Mouse (Mus musculus) spleen, embryonic (tissue): ENCODE measurements around the gene Slc30a3.

Experiments
- CTCF ChIA-PET: fragments of 350-600 bp; sonication (Branson Sonifier 250); formaldehyde crosslinking; loops from one replicate; lab custom pipeline; 2022; lab: Charles Lee

Gene Slc30a3

DNA sequence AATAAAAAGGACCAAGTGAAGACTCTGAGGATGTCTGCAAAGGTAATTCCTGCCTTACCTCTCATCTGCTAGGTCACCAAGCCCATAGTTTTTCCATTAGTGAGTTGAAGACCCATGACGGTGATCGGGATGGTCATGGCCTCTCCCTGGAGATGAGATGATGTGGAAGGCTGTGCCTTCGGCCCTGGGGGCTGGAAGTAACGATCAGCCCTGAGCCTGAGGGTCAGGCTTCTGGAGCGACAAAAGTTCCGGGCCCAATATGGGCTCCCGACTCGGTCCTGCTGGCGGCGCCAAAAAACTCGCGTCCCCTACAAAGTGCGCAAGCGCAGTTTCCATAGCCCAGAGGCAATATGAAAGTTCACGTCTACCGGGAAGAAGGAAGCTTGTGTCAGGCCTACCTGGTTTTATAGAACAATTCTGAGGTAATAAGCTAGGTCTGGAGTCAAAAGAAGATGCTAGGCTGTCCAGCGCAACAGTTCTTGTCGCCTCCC lies at the start of gene Slc30a3:
Gene Slc30a3, minus strand, starts transcription at position 238 of the 491 bp plus-strand sequence.
- CTCF ChIA-PET, result no interaction called here

DNA sequence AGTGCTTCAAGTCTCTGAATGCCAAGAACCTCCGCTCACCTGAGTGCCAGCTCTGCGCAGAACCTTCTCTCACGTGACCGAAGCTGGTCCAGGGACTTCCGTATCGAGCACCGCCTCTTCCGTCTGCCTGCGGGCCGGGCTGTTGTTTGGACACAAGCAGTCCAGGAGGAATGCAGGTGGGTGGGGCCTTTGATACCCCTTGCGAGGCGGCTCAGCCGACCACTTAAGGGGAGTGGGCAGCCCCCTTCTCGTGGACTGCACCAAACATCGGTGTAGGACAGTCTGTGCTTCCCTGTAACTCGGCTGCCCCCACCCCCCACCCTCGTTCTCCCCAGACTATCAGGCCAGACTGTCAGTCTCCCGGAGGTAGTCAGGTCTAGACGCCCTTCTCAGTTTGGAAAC lies 46.1 kb upstream of the Slc30a3 start, which contains the start of gene Mpv17:
Gene Mpv17, minus strand, starts transcription at position 100 of the 402 bp plus-strand sequence.
- CTCF ChIA-PET, result no interaction called here

DNA sequence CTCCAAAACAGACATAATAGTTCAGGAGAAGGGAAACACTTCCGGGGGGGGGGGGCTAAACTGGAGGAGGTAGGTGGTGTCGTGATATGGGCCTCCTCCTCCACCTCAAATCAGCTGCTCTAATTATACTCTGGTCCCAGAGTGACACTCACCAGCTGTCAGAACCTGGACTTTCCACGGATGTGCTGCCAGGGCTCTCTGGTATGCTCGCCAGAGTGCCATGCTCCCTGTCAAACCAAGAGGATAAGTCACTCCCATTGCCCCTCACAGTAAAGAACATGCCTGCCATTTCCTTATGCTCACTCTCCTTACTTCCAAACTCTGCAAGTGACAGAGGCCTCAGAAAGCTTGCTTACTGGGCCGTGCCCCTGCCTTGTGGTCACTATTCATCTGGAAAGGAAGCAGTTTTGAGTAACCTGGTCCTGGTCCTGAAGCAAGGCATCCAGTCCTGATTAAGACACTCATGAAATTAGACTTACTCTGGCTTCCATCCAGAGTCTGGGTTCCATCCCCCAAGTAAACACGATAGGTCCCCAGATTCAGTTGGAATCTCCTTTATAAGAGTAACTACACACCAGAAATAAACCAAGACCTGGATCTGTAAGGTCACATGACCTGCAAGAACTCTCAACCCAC lies 45.6 kb upstream of the Slc30a3 start:
- CTCF ChIA-PET, result interaction anchor here (0.6 kb wide), 2 partner anchors 125 to 175 kb away, joined by 3 read pairs; no protein-coding TSS in a partner anchor

DNA sequence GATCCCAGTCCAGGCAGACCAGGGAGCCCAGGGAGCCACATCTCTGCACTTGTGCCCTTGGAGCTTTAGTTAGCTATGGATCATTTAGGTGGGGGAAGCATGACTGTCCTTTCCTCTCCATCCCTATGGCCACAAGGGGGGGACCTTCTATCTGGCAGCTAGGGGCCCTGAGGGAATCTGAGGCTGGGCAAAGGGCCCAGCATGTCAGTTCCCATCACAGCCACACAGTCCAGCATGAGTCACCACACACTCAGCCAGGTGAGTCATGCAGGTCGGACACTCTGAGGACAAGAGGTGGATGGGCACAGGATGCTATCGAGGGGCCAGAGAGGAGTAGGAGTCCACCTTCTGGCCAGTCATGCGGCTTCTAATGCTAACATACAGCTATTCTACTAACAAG lies 43.7 kb upstream of the Slc30a3 start:
- CTCF ChIA-PET, result no interaction called here

DNA sequence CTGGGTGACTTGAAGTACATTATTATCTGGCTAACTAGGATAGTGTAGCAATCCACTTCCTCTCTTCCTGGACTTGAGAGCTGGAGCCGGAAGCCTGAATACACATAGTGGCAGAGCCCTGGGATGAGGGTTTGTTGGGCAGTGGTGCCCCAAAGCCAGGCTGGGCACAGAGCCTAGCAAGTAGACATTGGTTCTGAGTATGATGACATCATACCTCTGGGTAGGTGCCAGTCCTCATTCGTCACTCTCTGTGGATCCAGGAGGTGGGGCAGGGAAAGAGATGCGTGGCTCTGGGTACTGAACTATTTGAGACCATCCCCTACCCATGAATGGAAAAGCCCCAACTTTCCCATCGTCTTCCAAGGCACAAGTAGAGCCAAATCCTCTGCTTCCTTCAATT lies 41.7 kb upstream of the Slc30a3 start:
- CTCF ChIA-PET, result no interaction called here

DNA sequence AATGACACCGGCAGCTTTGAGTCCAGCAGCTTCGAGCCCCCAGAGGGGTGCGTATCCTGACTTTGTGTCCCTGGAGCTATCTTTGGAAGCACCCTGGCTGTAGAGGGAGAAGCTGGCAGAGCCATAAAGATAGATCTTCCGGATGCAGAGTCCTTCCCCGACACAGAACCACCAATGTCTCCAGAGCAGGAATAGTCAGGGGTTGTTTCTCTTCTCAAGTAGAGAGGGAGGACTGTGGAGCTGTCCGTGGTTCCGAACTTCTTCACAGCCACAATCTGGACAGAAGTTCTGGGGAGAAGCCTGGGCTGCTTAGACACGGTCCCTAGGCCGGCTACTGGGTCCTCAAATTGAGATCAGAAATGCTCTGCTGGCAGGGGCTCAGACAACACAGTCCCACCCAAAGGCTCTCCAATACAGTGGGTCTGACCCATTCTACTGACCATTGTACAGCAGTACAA lies 31.0 kb upstream of the Slc30a3 start:
- CTCF ChIA-PET, result no interaction called here

DNA sequence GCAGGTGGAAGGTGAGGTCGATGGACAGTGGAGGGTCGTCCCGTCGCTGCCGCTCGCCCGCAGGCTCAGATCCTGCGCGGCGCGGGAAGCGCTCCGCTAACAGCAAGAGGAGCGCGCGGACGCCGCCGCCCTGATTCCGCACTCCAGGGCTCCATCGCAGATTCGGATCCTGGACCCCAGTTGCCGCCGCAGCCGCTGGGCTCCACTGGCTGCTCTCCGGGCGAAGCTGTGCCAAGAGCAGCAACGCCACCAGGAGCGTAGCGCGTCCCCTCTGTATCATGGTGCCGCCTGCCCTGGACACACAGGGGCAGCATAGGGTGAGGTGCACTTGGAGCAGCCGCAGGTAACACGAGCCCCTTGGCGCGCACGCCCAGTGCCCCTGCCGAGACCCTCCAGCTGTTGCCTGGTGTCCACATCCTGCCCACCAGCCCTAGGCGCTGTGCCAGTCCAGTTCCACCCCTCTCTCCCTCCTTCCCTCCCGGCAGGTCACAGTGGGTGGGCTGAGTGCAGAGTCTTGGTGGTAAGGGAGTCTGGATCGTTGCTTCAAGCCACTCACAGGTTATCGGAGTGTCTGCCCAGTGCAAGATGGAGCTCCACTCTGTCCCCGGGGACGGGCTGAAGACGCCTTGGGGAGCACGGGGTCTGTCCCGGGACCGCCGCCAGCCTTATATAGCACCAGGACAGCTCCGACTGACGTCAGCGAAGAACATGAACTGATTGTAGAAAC lies 30.4 kb upstream of the Slc30a3 start, which contains the start of gene Ucn:
Gene Ucn, minus strand, starts transcription at position 589 of the 727 bp plus-strand sequence.
- CTCF ChIA-PET, result no interaction called here

DNA sequence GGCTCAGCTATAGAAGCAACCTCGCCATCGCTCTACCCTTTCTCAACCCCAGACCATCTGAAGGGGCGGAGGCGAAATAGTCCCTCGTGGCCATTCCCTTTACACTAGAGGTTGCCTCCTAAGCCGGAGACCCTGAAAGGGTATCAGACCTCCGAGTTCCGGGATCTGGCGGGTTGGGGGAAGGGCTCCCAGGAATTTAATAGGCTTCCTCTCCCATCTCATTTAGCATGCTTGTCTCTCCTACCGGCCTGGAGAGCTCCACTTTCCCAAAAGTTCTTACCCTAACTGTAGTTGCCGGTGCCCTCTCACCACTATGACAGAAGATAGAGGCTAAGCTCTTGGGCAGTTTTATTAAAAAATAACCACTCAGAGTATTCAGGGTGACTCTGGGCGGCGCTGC lies 29.6 kb upstream of the Slc30a3 start:
- CTCF ChIA-PET, result no interaction called here

DNA sequence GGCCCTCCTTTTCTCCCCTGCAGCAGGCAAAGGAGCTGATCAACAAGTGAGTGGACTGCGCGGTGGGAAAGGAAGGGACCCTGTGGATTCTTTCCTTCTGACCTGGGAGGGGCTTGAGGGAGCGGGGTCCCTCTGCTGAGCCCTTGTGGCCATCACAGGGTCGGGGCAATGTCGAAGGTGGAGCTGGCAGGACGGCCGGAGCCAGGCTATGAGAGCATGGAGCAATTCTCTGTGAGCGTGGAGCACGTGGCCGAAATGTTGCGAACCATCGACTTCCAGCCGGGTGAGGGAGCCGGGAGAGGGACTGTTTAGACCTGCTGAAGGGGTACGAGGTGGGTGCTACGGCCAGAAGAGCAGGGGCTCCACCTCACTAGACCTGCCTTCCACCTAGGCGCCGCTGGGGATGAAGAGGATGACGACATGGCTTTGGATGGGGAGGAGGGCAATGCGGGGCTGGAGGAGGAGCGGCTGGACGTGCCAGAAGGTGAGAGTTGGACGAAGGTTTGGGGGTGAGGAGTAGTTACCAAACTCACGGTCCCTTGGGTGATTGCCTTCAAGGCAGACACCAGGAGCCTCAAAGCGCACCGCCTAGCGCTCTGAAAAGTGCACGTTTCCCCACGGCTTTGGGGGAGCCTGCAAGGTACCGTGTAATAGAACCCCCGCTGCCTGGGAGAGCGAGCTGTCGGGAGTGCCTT lies 28.8 kb upstream of the Slc30a3 start:
- CTCF ChIA-PET, result no interaction called here

DNA sequence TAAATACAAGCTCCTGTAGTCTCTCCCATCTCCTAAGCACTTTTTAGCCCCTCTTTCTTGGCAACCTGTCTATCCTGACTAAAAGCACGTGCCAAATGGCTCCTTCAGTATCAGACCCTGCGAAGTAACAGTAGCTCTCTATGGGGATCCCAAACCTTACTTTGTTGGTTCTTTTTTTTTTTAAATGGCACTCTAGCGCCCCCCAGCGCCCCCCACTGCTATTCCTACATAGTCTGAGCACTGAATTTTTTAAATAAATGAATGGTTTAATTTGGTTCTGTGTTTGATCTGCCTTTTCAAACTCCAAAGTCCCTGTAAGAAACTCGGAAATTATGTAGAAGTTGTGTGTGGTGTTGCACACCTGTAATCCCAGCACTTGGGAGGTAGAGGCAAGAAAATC lies 18.0 kb upstream of the Slc30a3 start:
- CTCF ChIA-PET, result interaction anchor here (0.7 kb wide), 1 partner anchor 1757 kb away, joined by 3 read pairs; no protein-coding TSS in a partner anchor

DNA sequence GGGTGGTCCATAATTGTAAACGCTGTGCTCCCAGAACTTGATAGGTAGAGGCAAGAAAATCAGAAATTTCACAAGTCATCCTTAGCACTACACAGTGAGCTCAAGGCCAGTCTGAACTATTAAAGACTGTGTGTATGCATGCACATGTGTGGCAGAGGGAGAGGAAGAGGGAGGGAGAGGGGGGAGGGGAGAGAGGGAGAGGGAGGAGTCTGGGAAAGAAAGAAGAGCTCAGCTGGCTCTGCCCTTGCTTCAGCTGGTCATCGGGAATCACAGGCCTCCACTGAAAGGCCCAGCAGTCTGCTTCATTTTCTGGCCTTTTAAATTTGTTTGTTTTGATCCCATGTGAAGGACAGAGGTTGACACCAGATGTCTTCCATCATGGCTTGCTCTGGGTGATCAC lies 15.4 kb upstream of the Slc30a3 start:
- CTCF ChIA-PET, result no interaction called here

DNA sequence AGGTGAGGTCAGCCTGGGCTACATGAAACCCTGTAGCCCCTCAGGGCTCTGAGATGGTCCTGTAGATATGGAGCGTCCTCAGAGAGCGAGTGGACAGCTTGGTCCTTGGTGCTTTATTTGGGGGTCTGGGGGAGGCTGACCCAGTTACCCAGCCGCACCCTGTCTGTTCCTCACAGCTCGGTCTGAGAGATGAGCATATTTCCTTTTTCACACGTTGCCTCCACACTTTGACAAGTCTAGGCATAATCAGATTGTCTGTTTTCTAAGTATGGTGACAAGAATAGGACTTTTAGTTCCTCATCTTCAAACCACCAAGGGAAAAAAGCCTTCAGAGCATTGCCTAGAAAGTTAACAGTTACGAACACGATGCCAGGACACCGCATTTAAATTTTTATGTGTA lies 13.1 kb upstream of the Slc30a3 start:
- CTCF ChIA-PET, result no interaction called here

DNA sequence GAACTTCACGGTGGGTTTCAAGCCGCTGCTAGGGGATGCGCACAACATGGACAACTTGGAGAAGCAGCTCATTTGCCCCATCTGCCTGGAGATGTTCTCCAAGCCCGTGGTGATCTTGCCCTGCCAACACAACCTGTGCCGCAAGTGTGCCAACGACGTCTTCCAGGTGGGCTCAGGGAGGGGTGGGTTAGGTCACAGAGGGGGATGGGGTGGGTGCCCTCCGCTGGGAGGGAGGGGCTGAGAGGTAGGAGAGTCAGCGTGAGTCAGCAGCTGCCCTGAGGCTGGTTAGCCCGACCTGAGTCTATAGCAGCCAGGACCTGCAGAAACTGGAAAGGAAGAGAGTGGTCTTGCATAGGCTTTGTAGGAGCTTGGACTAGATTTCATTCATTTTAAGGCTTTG lies 8.9 kb upstream of the Slc30a3 start:
- CTCF ChIA-PET, result no interaction called here

DNA sequence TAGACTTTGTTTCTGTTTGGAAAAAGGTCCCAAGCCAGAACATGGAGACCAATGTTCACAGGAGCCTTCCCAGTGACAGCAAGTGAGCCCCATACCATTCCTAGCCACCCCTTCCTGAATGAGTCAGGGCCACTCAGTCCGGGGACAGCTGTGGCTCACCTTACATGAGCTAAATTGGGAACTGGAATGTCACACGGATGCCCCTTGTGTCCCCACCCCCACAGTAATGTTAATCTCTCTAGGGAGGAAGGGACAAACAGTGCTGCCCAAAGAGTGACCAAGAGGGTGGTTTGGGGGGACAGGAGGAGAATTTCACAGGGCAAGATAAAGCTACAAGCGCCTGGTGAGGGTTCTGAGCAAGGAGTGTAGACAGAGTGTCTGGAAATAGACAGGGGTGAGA lies 8.3 kb upstream of the Slc30a3 start, which contains the start of gene Trim54:
Gene Trim54, plus strand, starts transcription at position 359 of the 400 bp plus-strand sequence.
- CTCF ChIA-PET, result no interaction called here

DNA sequence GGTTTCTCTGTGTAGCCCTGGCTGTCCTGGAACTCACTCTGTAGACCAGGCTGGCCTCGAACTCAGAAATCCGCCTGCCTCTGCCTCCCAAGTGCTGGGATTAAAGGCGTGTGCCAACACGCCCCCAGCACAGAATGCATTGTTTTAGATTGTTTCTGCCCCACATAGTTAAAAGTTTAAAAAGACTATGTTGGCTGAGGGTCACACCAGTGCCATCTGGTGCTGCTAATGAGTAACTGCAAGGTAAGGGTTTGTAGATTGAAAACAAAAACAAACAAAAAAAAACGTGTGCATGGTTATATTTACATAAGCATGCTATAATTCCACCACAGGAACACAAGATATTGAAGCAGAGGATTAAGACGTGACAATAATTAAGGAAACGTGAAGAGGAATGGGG lies 2.7 kb upstream of the Slc30a3 start:
- CTCF ChIA-PET, result interaction anchor here (0.6 kb wide), 1 partner anchor 180 kb away, joined by 4 read pairs; no protein-coding TSS in a partner anchor

DNA sequence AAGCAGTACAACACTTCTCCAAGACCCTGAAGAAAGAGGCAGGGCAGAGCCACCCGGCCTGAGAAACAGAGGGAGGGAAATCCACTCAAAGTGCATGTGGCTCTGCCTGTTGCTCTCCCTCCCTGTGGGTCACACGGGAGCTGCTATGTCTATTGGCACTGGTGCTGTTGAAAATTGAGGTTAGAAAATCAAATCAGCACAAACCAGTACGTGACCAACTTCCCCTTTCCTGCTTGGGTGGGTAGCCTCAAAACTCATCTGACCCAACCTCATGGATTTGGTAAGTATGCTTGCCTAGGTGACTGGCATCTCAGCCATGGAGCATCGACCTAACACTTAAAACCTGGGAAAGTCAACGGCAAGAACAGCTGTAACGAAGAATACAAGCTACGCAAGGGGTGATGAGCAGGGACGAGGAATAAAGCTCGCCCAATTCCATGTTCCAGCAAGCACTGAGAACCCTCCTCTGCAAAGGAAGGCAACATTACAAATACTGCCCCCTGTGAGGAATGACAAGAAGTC lies 2.2 kb downstream of the Slc30a3 start, which contains the start of gene Dnajc5g:
Gene Dnajc5g, plus strand, starts transcription at position 472 of the 522 bp plus-strand sequence.
- CTCF ChIA-PET, result no interaction called here

DNA sequence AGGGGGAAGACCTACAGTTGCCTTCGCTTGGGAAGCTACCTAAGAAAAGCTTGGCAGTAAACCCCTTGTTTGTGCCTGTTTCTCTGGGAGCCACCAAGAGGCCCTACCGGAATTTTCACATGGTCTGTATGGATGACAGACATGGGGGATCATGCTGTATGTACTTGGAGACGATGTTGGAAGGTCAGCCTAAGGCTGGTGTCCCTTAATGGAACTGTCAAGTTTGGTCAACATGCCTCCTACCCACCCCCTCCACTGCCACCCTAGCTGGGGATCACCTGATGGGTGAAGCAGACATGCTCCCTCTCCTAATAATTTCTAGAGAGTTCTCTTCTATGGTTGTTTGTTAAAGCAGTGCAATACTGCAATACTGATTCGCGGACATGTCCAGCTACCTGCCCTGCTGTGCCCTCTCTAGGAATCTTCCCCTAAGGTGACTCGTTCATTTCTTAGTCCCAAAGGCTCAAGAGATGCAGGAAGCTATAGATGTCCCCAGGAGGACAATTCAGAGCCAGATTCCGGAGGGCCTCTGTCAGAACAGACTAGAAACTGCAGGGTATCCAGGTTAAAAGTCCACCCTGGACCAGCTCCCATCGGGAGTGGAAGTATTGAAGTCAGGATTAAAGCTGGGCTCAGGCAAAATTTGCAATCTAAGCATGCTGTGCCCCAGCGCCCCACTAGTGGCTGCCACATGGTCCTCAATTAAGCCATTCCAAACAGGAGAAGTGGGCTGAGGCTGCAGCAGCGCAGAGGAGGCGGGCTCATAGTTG lies 12.1 kb downstream of the Slc30a3 start:
- CTCF ChIA-PET, result no interaction called here

DNA sequence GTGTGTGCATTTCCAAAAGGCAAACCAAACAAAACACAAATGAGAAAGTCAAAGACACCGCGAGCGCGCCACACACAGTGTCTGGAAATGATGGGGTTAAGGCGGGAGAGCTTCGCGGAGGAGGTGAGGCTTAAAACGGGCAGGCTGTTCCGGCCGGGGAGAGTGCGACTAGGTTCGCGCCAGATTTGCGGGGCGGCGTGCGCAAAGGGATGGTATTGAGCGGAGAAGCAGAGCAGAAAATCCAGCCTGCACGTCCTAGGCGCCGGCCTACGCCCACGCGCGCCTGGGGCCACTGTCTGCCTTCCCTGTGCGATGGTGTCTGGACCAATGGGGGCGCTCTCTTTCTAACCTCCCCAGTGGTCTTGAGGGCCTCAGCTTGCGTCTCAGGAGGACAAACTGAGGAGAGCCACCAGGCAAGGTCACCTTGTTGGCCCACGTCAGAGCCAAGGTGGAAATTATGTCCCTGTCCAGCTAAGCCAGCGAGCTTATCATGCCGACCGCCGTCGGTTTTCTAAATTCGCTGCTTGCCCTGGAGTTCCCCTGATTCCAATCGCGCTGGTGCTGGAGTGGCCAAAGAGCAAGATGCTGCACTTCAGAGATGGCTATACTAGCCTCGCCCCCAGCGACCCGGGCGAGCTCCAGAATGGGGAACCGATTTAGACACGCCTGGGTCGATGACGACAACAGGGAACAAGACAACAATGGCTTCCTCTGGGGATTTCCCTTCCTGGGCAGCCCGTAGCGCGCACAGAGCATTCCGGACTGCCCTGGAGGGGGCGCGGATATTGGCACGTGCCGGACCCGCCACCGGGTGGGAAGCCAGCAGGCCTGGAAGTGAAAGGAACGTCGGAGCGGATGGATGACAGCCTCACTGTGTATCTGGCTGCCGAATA lies 13.0 kb downstream of the Slc30a3 start:
- CTCF ChIA-PET, result interaction anchor here (0.6 kb wide), 1 partner anchor 11 kb away, joined by 4 read pairs; no protein-coding TSS in a partner anchor

DNA sequence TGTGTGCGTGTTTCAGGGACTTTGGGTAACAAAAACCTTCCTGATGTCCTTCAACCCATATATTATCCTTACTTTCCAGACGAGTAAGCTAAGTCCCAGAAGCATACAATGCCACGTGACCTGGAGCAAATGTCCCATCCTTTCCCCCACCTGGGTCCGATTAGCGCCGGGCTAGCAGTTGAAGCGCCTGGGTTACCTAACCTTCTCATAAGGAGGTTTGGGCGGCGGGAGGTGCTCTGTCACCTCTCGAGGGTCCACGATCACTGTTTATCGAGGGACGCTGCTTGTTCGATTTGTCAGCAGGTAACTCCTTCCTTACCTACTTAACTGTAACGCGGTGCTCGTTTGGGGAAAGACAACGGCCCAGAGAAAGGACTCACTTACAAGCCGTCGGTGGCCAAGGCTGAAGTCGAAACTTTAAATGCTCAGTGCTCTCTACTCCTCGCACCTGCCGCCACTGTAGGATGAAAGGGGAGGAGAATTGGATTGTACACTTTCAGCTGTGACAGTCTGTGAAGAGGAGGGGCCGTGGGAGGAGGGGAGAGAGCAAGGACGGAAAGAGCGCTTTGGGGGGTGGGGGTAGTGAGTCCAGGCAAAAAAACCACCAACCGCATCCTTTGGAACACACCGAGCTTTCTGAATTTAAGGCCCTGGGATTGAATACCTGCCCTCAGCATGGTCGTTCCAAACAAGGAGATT lies 13.8 kb downstream of the Slc30a3 start:
- CTCF ChIA-PET, result interaction anchor here (0.6 kb wide), 2 partner anchors 10 to 204 kb away, joined by 3 to 4 read pairs; no protein-coding TSS in a partner anchor
